Mouse (Mus musculus): ENCODE results near the gene Fam98a.

Gene Fam98a

GRCm38 (mm10) chr17:75551512-75552400 lies at the start of gene Fam98a:
Fam98a (minus strand) TSS chr17:75551946.
- peak; percentile 86 for DNase-seq (ENCODE audit: low spot score)

GRCm38 (mm10) chr17:75598652-75599051 lies 46.9 kb upstream of the Fam98a start:
- no peak for DNase-seq (ENCODE audit: low spot score)

- no peak for DNase-seq (ENCODE audit: low spot score)
These were observed 31.0 kb upstream of the Fam98a start for GRCm38 (mm10) chr17:75582738-75583137.

GRCm38 (mm10) chr17:75575608-75576007 lies 23.9 kb upstream of the Fam98a start:
- no peak for DNase-seq (ENCODE audit: low spot score)

- DNase-seq (ENCODE audit: low spot score) = no peak
These were observed 6.3 kb upstream of the Fam98a start for GRCm38 (mm10) chr17:75558041-75558440.

- no peak for DNase-seq (ENCODE audit: low spot score)
These were observed 5.3 kb upstream of the Fam98a start for GRCm38 (mm10) chr17:75557031-75557430.

GRCm38 (mm10) chr17:75550771-75551413 lies 854 bp downstream of the Fam98a start:
- no peak for DNase-seq (ENCODE audit: low spot score)

GRCm38 (mm10) chr17:75544262-75544661 lies 7.5 kb downstream of the Fam98a start:
- DNase-seq (ENCODE audit: low spot score) = no peak

GRCm38 (mm10) chr17:75543434-75543833 lies 8.3 kb downstream of the Fam98a start:
- DNase-seq (ENCODE audit: low spot score) = no peak

- DNase-seq (ENCODE audit: low spot score) = no peak
These were observed 11.9 kb downstream of the Fam98a start for GRCm38 (mm10) chr17:75539841-75540240.

GRCm38 (mm10) chr17:75539130-75539529 lies 12.6 kb downstream of the Fam98a start:
- DNase-seq (ENCODE audit: low spot score) = no peak

GRCm38 (mm10) chr17:75538431-75538830 lies 13.3 kb downstream of the Fam98a start:
- DNase-seq (ENCODE audit: low spot score) = no peak

- no peak for DNase-seq (ENCODE audit: low spot score)
These were observed 14.7 kb downstream of the Fam98a start for GRCm38 (mm10) chr17:75537050-75537445.

GRCm38 (mm10) chr17:75536396-75537049 lies 15.2 kb downstream of the Fam98a start:
- DNase-seq (ENCODE audit: low spot score) = no peak

GRCm38 (mm10) chr17:75535612-75536011 lies 16.1 kb downstream of the Fam98a start:
- no peak for DNase-seq (ENCODE audit: low spot score)

- DNase-seq (ENCODE audit: low spot score) = no peak
These were observed 17.3 kb downstream of the Fam98a start for GRCm38 (mm10) chr17:75534314-75535020.

GRCm38 (mm10) chr17:75532469-75532986 lies 19.2 kb downstream of the Fam98a start:
- no peak for DNase-seq (ENCODE audit: low spot score)

GRCm38 (mm10) chr17:75529222-75529935 lies 22.4 kb downstream of the Fam98a start:
- no peak for DNase-seq (ENCODE audit: low spot score)

- no peak for DNase-seq (ENCODE audit: low spot score)
These were observed 25.3 kb downstream of the Fam98a start for GRCm38 (mm10) chr17:75526411-75526810.

GRCm38 (mm10) chr17:75523812-75524211 lies 27.9 kb downstream of the Fam98a start:
- DNase-seq (ENCODE audit: low spot score) = no peak

Data from spleen, adult 12 weeks (tissue).